Mouse (Mus musculus) gonadal fat pad, adult 2 months (tissue): ENCODE measurements around the gene Hccs. TPM values are rescaled to one million over a fixed set of nuclear protein-coding genes. Genes with fewer than 3 reads are reported as not detected.

Experiments
- polyA plus RNA-seq: library from polyadenylated mRNA; depleted of rRNA; stranded (reverse); fragments of >200 nt; gene quantifications from 2 replicates; pipeline ENCODE4 v1.2.3, GENCODE M21; 2012; rRNA removed

Gene Hccs
- polyA plus RNA-seq, 1 experiment = 7.4 TPM

Other genes starting within 250 kb of the Hccs start
- gene Amelx, start 133.2 kb downstream of the Hccs start, polyA plus RNA-seq = not detected in 2 replicates